Mouse (Mus musculus): ENCODE results near the gene Rbfox1. TPM values are rescaled to one million over a fixed set of nuclear protein-coding genes. Genes with fewer than 3 reads are reported as not detected.

The Rbfox1 gene
- polyA plus RNA-seq, 3 experiments from 2014 or later: not detected

- no peak for ATAC-seq
Observed at GRCm38 (mm10) chr16:7049162-7049971, 1164.2 kb downstream of the Rbfox1 start.

- ATAC-seq: no peak
Observed at GRCm38 (mm10) chr16:7050945-7051344, 1165.8 kb downstream of the Rbfox1 start.

GRCm38 (mm10) chr16:7051991-7052390 lies 1166.8 kb downstream of the Rbfox1 start:
- ATAC-seq: no peak

GRCm38 (mm10) chr16:7052408-7052807 lies 1167.3 kb downstream of the Rbfox1 start:
- no peak for ATAC-seq

- ATAC-seq: no peak
Observed at GRCm38 (mm10) chr16:7057789-7058188, 1172.6 kb downstream of the Rbfox1 start.

DNA sequence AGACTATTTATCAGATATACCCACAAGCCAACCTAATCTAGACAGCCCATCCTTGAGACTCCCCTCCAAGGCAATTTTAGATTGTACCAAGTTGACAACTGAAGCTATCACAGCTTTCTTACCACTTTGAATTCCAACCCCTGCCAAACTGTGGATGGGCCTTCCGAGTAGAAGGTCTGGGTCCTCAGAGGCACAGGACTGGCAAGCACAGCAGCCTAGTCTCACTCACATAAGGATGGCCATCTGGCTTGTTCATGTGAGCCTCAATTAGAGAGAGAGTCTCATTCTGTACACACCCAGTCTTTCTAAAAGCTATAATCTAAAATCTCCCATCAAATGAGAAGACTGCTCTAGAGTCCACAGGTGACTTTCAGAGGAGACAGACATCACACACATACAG lies 1173.4 kb downstream of the Rbfox1 start:
- ATAC-seq: no peak

- ATAC-seq: no peak
Observed at GRCm38 (mm10) chr16:7059596-7059995, 1174.4 kb downstream of the Rbfox1 start.

DNA sequence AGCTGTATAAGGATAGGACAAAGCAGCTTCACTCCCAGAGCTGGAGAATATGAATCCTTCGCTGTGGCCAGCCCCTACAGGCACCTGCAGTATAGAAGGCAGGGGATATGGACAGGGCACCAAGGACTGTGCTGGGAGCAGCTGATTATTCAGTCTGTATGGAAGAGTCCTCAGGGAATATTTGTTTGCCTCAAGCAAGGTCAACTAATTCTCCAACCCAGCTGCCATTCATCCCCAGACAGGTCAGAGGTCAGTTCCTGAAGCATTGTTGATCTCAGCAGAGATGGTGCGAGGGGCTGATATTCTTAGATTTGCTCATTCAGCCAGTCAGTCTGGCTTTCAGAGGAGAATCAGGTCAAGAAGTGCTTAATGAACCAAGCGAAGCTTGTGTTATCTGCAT lies 1175.7 kb downstream of the Rbfox1 start:
- ATAC-seq: no peak

DNA sequence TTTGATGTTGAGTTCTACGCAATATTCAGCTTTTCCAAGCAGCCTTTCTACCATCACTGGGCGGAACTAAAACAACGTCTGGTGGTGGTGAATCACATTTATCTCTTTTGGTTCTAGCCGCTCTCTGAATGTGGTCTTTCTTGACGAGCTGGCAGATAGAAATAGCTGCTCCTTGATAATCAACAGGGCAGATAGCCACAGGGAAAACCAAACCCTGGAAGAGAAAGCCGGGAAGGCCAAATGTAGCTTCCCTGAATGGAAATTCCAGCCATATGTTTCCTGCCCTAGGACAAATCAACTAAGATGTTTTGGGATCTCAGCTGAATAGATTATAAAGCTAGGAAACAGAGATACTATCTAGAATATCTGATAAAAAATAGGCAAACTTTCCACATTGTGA lies 1177.4 kb downstream of the Rbfox1 start:
- no peak for ATAC-seq

DNA sequence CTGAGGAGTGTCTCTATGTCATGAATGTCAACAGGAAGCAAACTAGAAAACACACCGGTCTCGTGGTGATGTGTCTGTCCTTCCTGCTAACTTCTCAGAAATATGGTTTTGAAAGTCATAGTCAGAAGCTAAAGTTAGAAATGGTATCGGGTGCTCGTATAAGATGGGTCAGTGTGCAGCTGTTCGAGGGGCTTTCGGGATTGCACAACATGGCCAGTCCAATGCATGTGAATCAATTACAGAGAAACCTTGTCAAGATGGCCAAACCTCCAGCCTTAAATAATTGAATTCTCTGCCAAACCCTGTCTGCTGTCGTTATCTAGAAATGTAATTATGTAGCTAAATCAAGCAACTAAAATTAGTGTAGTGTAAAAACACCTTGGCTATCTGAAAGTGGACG lies 1182.0 kb downstream of the Rbfox1 start:
- ATAC-seq: no peak

- no peak for ATAC-seq
Observed at GRCm38 (mm10) chr16:7069599-7069998, 1184.4 kb downstream of the Rbfox1 start.

DNA sequence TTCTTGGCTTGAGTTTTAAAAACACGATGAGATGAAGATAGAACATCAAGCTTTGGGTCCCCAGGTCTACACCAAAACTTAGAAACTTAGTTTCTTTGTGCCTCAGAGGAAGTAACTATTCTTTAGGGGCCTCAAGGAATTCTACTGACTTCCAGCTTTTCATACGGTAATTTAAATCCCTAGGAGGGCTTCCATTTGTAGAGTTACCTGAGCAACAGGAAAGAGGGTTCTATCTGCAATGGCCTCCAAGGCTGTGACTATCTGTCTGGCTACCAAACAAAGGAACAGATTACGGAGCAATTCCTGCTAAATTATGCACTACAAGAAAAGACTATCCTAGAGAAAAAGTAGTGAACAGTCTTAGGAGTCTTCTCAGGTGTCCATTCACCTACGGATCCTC lies 1189.6 kb downstream of the Rbfox1 start:
- no peak for ATAC-seq

DNA sequence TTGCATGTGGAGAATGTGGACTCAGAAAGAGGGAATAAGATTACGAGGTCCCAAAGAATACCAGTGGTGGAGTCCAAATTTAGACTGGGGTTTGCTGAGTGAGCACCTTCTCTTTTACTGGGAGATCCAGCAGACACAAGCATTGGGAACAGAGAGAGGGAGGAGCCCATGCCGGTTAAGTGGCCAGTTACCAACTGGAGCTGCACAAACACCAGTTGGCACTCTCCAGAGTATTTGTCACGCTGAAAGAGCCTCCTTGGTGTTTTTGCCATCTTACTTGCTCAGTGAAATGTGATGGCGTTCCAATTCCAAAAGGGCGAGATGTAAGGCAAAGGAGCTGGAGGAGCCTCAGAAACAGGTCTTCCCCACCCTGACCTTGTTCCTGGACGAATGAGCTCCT lies 1190.6 kb downstream of the Rbfox1 start:
- ATAC-seq: no peak

- ATAC-seq: no peak
Observed at GRCm38 (mm10) chr16:7076305-7076704, 1191.2 kb downstream of the Rbfox1 start.

- no peak for ATAC-seq
Observed at GRCm38 (mm10) chr16:7076707-7077106, 1191.6 kb downstream of the Rbfox1 start.

DNA sequence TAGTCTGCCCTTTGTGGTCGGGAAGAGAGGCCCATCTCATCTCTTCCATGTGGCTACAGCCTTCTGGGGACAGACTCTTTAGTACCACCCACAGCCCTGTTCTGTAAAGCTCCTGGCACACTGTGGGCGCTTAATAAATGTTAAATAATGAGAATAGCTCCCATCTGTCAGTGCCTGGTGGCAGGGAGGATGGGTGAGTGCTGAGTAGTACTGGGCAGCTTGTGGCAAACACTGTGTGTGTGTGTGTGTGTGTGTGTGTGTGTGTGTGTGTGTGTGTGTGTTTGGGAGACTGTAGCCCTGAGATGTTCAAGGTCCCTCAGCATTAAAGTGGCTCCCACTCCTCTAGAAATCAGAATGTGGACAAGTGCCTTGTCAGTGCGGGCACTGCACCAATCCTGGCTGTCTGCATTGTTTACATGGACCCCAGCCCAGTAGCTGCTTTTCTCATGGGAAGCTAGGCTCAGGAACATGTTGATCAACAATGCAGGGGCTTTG lies 1196.0 kb downstream of the Rbfox1 start:
- no peak for ATAC-seq

GRCm38 (mm10) chr16:7081684-7082255 lies 1196.6 kb downstream of the Rbfox1 start:
- ATAC-seq: no peak

DNA sequence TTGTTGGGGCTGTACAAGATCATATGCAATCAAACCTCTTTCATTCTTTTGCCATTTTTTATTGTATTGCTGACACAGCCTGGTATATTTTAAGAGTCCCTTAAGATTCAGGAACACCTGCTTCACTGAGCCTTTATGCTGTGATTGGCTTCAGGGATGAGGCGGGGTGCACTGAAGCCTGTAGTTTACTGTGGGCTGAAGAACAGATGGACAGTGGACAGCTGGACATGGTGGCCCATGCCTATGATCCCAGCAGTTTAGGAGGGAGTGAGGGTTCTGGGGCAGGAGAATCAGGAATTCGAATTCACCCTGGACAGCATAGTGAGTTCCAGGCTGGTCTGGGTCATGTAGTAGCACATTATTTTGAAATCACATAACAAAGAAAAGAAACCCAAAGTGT lies 1198.8 kb downstream of the Rbfox1 start:
- ATAC-seq: no peak

- no peak for ATAC-seq
Observed at GRCm38 (mm10) chr16:7088601-7089430, 1203.7 kb downstream of the Rbfox1 start.

GRCm38 (mm10) chr16:7089475-7089874 lies 1204.3 kb downstream of the Rbfox1 start:
- ATAC-seq: no peak

GRCm38 (mm10) chr16:7090205-7090604 lies 1205.0 kb downstream of the Rbfox1 start:
- no peak for ATAC-seq

DNA sequence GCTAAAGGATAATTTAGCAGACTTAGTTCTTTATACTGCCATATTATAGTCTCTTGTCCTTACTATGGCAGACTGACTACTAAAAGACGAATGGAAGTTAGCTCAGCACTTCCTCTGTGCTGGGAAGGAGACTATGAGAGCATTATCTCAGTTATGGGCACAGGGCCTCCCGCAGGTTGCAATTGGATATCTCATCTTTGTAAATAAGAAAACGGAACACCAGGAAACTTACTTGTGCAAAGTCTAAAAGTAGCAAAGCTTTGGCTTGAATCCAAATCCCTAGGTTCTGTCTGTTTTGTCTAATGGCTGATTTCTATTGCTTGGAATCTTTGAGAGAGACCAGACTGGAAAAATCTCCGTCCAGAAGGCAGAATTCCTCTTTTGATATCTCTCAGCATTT lies 1207.7 kb downstream of the Rbfox1 start:
- no peak for ATAC-seq

DNA sequence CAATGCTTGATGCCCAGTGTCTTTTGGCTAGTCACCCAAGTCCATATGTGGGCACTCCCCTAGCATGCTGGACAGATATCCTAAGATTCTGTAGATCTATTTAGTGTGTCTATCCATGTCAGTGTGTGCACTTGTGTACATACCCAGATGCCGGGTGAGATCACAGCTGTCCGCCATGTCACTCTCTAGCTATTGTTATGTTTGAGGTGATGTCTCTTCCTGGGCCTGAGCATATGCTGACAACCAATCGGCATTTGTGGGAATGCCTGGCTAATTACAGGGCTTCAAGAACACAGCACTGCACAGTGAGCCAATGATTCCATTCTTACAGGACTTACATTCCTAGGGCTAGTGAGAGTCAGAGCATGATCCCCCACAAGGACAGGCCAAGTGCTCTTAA lies 1208.5 kb downstream of the Rbfox1 start:
- no peak for ATAC-seq

Measured in inflammation-experienced regulatory T-cells, adult 6 months (primary cell).